In genomic region chr3:88366830-88367428, GRCm38 (mm10) we compare ENCODE assay signal across 9 mouse cellular contexts. TPM values are rescaled to one million over a fixed set of nuclear protein-coding genes. Genes with fewer than 3 reads are reported as not detected.
DNase-seq lines count a peak whose midpoint lies in the region; ATAC-seq and TF ChIP-seq lines count a peak whose summit lies in the region.
"Not testable (repeated sequence)": the region's sequence is repeated elsewhere in the genome, so short reads cannot be mapped to it uniquely, and the experiment has no call there.
"Had no signal": no experiment of that assay in that cellular context is flagged by ENCODE, and none has a peak within 500 bp of the region (broad histone marks: within the 10 kb centered on the region; RNA-seq: fewer than 3 reads in every experiment).

No protein-coding gene starts in this region.

- H3K4me2 ChIP-seq in forebrain, embryonic 12.5 days: peak overlapping the region; percentile 44
- not testable (repeated sequence) for H3K4me2 ChIP-seq in heart, postnatal 0 days (ENCODE audit: low read depth, low read length)
- H3K4me2 ChIP-seq in kidney, embryonic 16.5 days (replicated peaks; ENCODE audit: low read depth, low read length): peak overlapping the region; percentile 44
- H3K4me2 ChIP-seq in limb, embryonic 14.5 days (replicated peaks; ENCODE audit: low read depth, low read length, severe bottlenecking): peak overlapping the region; percentile 37

- H3K9ac ChIP-seq in forebrain, embryonic 12.5 days; heart, postnatal 0 days (replicated peaks; ENCODE audit: low read depth, low read length); kidney, embryonic 16.5 days (replicated peaks; ENCODE audit: low read length); limb, embryonic 14.5 days (ENCODE audit: low read depth, low read length, severe bottlenecking): not testable (repeated sequence)

- not testable (repeated sequence) for H3K9me3 ChIP-seq in forebrain, embryonic 12.5 days; heart, postnatal 0 days (replicated peaks; ENCODE audit: control insufficient read depth, low read length); kidney, embryonic 16.5 days (ENCODE audit: low read length); limb, embryonic 14.5 days (ENCODE audit: control insufficient read depth, low read length)

- 2% methylated on average over 21 of the region's 22 CpGs for WGBS in forebrain, embryonic 12.5 days
- WGBS in heart, postnatal 0 days: 6% methylated on average over 16 of the region's 22 CpGs
- 3% methylated on average over 16 of the region's 22 CpGs for WGBS in kidney, embryonic 16.5 days
- WGBS in limb, embryonic 14.5 days: 3% methylated on average over 15 of the region's 22 CpGs
- 7% methylated on average over 22 of the region's 22 CpGs for WGBS in thymus, adult 2 months

- TF ChIP-seq EP300 in heart, postnatal 0 days (IDR thresholded peaks at IDR 0.05; ENCODE audit: low read depth): not testable (repeated sequence)

- not testable (repeated sequence) for H3K4me1 ChIP-seq in forebrain, embryonic 12.5 days; heart, postnatal 0 days (ENCODE audit: control insufficient read depth, insufficient read depth); limb, embryonic 14.5 days (ENCODE audit: control insufficient read depth, insufficient read depth, low read length)
- peaks cover 10% of the 10 kb centered on the region; the same call in 1 of the 2 replicates for H3K4me1 ChIP-seq in kidney, embryonic 16.5 days (ENCODE audit: insufficient read depth, low read length)
- H3K4me1 ChIP-seq in thymus, adult 2 months (replicated peaks; ENCODE audit: control insufficient read depth, insufficient read depth, low read length): peaks cover 12% of the 10 kb centered on the region

- H3K27me3 ChIP-seq in forebrain, embryonic 12.5 days: peaks cover 23% of the 10 kb centered on the region
- peaks cover 10% of the 10 kb centered on the region for H3K27me3 ChIP-seq in heart, postnatal 0 days (ENCODE audit: control insufficient read depth, insufficient read depth, low read length)
- H3K27me3 ChIP-seq in kidney, embryonic 16.5 days (ENCODE audit: insufficient read depth, low read length); thymus, adult 2 months (ENCODE audit: control insufficient read depth, insufficient read depth, low read length): not testable (repeated sequence)
- H3K27me3 ChIP-seq in limb, embryonic 14.5 days (ENCODE audit: control insufficient read depth, insufficient read depth, low read length): peaks cover 16% of the 10 kb centered on the region

- DNase-seq in adrenal gland, postnatal 10 days: peak; percentile 71
- DNase-seq in heart, postnatal 0 days (ENCODE audit: low spot score); limb, embryonic 14.5 days (ENCODE audit: low spot score): not testable (repeated sequence)
- peak; percentile 55 for DNase-seq in retina, postnatal 1 day
- DNase-seq in thymus, adult 2 months: peak; percentile 78

- not testable (repeated sequence) for H3K36me3 ChIP-seq in forebrain, embryonic 12.5 days (replicated peaks); heart, postnatal 0 days (replicated peaks; ENCODE audit: control insufficient read depth, insufficient read depth, low read length); kidney, embryonic 16.5 days (ENCODE audit: insufficient read depth, low read length); limb, embryonic 14.5 days (ENCODE audit: control insufficient read depth, insufficient read depth, low read length); thymus, adult 2 months (ENCODE audit: control insufficient read depth, insufficient read depth, low read length)

- TF ChIP-seq CTCF in heart, postnatal 0 days (IDR thresholded peaks at IDR 0.05; ENCODE audit: low read depth); thymus, adult 2 months (IDR thresholded peaks at IDR 0.05; ENCODE audit: borderline replicate concordance, control insufficient read depth, extremely low read depth, insufficient read depth, low read length, poor library complexity): not testable (repeated sequence)

- TF ChIP-seq POLR2A in limb, embryonic 14.5 days (IDR thresholded peaks at IDR 0.05; ENCODE audit: borderline replicate concordance, extremely low read depth, insufficient read depth, insufficient read length): not testable (repeated sequence)
- 0 out of 2 replicates have a peak, but pooled peaks have one; percentile 22 for TF ChIP-seq POLR2A in thymus, adult 2 months (IDR thresholded peaks at IDR 0.05; ENCODE audit: control insufficient read depth, extremely low read depth, insufficient read depth, low read length, poor library complexity)

- ATAC-seq in forebrain, embryonic 12.5 days (ENCODE audit: low FRiP score): peak; percentile 84
- ATAC-seq in heart, postnatal 0 days (ENCODE audit: insufficient read depth, low read depth): peak; percentile 42; the same call in 1 of the 2 replicates
- ATAC-seq in kidney, embryonic 16.5 days (ENCODE audit: low FRiP score, low TSS enrichment): peak; percentile 81
- peak; percentile 81 for ATAC-seq in limb, embryonic 14.5 days (ENCODE audit: low FRiP score, low read depth)
- ATAC-seq in megakaryocyte progenitor cell, adult 5-6 weeks (replicated peaks; ENCODE audit: poor library complexity): peak; percentile 78

- H3K4me3 ChIP-seq in forebrain, embryonic 12.5 days (replicated peaks): peak overlapping the region; percentile 25
- H3K4me3 ChIP-seq in heart, postnatal 0 days (ENCODE audit: low read depth, low read length): 0 out of 2 replicates have a peak overlapping the region, but pooled peaks have one; percentile 11
- H3K4me3 ChIP-seq in kidney, embryonic 16.5 days (ENCODE audit: low read length): 0 out of 2 replicates have a peak overlapping the region, but pooled peaks have one; percentile 21
- H3K4me3 ChIP-seq in limb, embryonic 14.5 days (replicated peaks; ENCODE audit: low read length): 0 out of 2 replicates have a peak overlapping the region, but pooled peaks have one; percentile 11
- H3K4me3 ChIP-seq in thymus, adult 2 months (ENCODE audit: control insufficient read depth, insufficient read depth, low read length): peak overlapping the region; percentile 52

- H3K27ac ChIP-seq in forebrain, embryonic 12.5 days: peak overlapping the region; percentile 67
- H3K27ac ChIP-seq in heart, postnatal 0 days (ENCODE audit: low read depth); kidney, embryonic 16.5 days (ENCODE audit: low read length); limb, embryonic 14.5 days (replicated peaks; ENCODE audit: low read depth, low read length): not testable (repeated sequence)
- peak overlapping the region; percentile 76; the same call in 1 of the 2 replicates for H3K27ac ChIP-seq in thymus, adult 2 months (ENCODE audit: control insufficient read depth, insufficient read depth, low read length)

RNA-seq across cellular contexts. Expression of gene Paqr6, which starts 2.5 kb away (rescaled TPM):
- total RNA-seq in adrenal gland, postnatal 10 days (2021): 1 to 10 TPM; 2.7 to 4.2 TPM
- 1.0 and 1.6 TPM in 2 replicates for polyA plus RNA-seq in forebrain, embryonic 12.5 days (2016; fragmentation: Nextera tagmentation; extraction: Ambion mirVana)
- total RNA-seq in heart, postnatal 0 days (2014; rRNA removed; ENCODE audit: low replicate concordance): not detected in 2 replicates
- 1.2 and 1.7 TPM in 2 replicates for polyA plus RNA-seq in heart, postnatal 0 days (2015; fragmentation: Nextera tagmentation; extraction: Ambion mirVana)
- polyA plus RNA-seq in kidney, embryonic 16.5 days (2015; fragmentation: Nextera tagmentation; extraction: Ambion mirVana): 19.1 and 22.1 TPM in 2 replicates
- 15.9 and 17.2 TPM in 2 replicates for polyA plus RNA-seq in limb, embryonic 14.5 days (2012; rRNA removed)
- polyA plus RNA-seq in limb, embryonic 14.5 days (2014; fragmentation: Nextera tagmentation; extraction: Ambion mirVana): 13.9 and 15.1 TPM in 2 replicates
- 0.15 TPM in 1 of 2 replicates, not detected in the other for total RNA-seq in megakaryocyte progenitor cell, adult 5-6 weeks (2015)
- not detected in 2 replicates for total RNA-seq in megakaryocyte progenitor cell, adult 5-6 weeks (2017)
- polyA plus RNA-seq in thymus, adult 2 months (2012; rRNA removed): 1.2 and 2.0 TPM in 2 replicates

RNA-seq across cellular contexts. Expression of gene Bglap3, which starts 5.6 kb away (rescaled TPM):
- total RNA-seq in adrenal gland, postnatal 10 days (2021): 10 to 100 TPM in 1 of 2 experiments, under 1 TPM in 1; 0.67 to 16.9 TPM
- polyA plus RNA-seq in forebrain, embryonic 12.5 days (2016; fragmentation: Nextera tagmentation; extraction: Ambion mirVana): 0.18 TPM in 1 of 2 replicates, not detected in the other
- not detected in 2 replicates for total RNA-seq in heart, postnatal 0 days (2014; rRNA removed; ENCODE audit: low replicate concordance)
- polyA plus RNA-seq in heart, postnatal 0 days (2015; fragmentation: Nextera tagmentation; extraction: Ambion mirVana): not detected in 2 replicates
- 0.22 and 0.71 TPM in 2 replicates for polyA plus RNA-seq in kidney, embryonic 16.5 days (2015; fragmentation: Nextera tagmentation; extraction: Ambion mirVana)
- polyA plus RNA-seq in limb, embryonic 14.5 days (2012; rRNA removed): 2.0 and 2.2 TPM in 2 replicates
- 1.7 and 2.5 TPM in 2 replicates for polyA plus RNA-seq in limb, embryonic 14.5 days (2014; fragmentation: Nextera tagmentation; extraction: Ambion mirVana)
- total RNA-seq in megakaryocyte progenitor cell, adult 5-6 weeks (2015): not detected in 2 replicates
- total RNA-seq in megakaryocyte progenitor cell, adult 5-6 weeks (2017): not detected in 2 replicates
- 1.2 and 2.6 TPM in 2 replicates for polyA plus RNA-seq in thymus, adult 2 months (2012; rRNA removed)
- total RNA-seq: gastrocnemius, adult 8-10 months had no signal

RNA-seq across cellular contexts. Expression of gene Bglap2, which starts 11.6 kb away (rescaled TPM):
- total RNA-seq in adrenal gland, postnatal 10 days (2021): 10 to 100 TPM in 1 of 2 experiments, not detected in 1; 24.0 TPM
- polyA plus RNA-seq in forebrain, embryonic 12.5 days (2016; fragmentation: Nextera tagmentation; extraction: Ambion mirVana): not detected in 2 replicates
- not detected in 2 replicates for total RNA-seq in heart, postnatal 0 days (2014; rRNA removed; ENCODE audit: low replicate concordance)
- polyA plus RNA-seq in heart, postnatal 0 days (2015; fragmentation: Nextera tagmentation; extraction: Ambion mirVana): not detected in 2 replicates
- polyA plus RNA-seq in kidney, embryonic 16.5 days (2015; fragmentation: Nextera tagmentation; extraction: Ambion mirVana): not detected in 2 replicates
- 0.52 and 0.60 TPM in 2 replicates for polyA plus RNA-seq in limb, embryonic 14.5 days (2012; rRNA removed)
- 0.77 and 1.9 TPM in 2 replicates for polyA plus RNA-seq in limb, embryonic 14.5 days (2014; fragmentation: Nextera tagmentation; extraction: Ambion mirVana)
- total RNA-seq in megakaryocyte progenitor cell, adult 5-6 weeks (2015): not detected in 2 replicates
- not detected in 2 replicates for total RNA-seq in megakaryocyte progenitor cell, adult 5-6 weeks (2017)
- 2.2 and 3.8 TPM in 2 replicates for polyA plus RNA-seq in thymus, adult 2 months (2012; rRNA removed)
- total RNA-seq: gastrocnemius, adult 8-10 months had no signal

RNA-seq across cellular contexts. Expression of gene Bglap, which starts 17.3 kb away (rescaled TPM):
- 100 to 1,000 TPM in 1 of 2 experiments, 1 to 10 TPM in 1; 1.6 to 106 TPM for total RNA-seq in adrenal gland, postnatal 10 days (2021)
- polyA plus RNA-seq in forebrain, embryonic 12.5 days (2016; fragmentation: Nextera tagmentation; extraction: Ambion mirVana): not detected in 2 replicates
- total RNA-seq in heart, postnatal 0 days (2014; rRNA removed; ENCODE audit: low replicate concordance): not detected in 2 replicates
- not detected in 2 replicates for polyA plus RNA-seq in heart, postnatal 0 days (2015; fragmentation: Nextera tagmentation; extraction: Ambion mirVana)
- polyA plus RNA-seq in kidney, embryonic 16.5 days (2015; fragmentation: Nextera tagmentation; extraction: Ambion mirVana): 0.56 TPM in 1 of 2 replicates, not detected in the other
- polyA plus RNA-seq in limb, embryonic 14.5 days (2012; rRNA removed): 0.94 and 1.00 TPM in 2 replicates
- 1.7 and 3.1 TPM in 2 replicates for polyA plus RNA-seq in limb, embryonic 14.5 days (2014; fragmentation: Nextera tagmentation; extraction: Ambion mirVana)
- total RNA-seq in megakaryocyte progenitor cell, adult 5-6 weeks (2015): not detected in 2 replicates
- not detected in 2 replicates for total RNA-seq in megakaryocyte progenitor cell, adult 5-6 weeks (2017)
- 1.5 and 2.7 TPM in 2 replicates for polyA plus RNA-seq in thymus, adult 2 months (2012; rRNA removed)
- total RNA-seq: gastrocnemius, adult 8-10 months had no signal

RNA-seq across cellular contexts. Expression of gene Smg5, which starts 30.9 kb away (rescaled TPM):
- 10 to 100 TPM; 42.8 to 55.9 TPM for total RNA-seq in adrenal gland, postnatal 10 days (2021)
- 80.0 and 81.2 TPM in 2 replicates for polyA plus RNA-seq in forebrain, embryonic 12.5 days (2016; fragmentation: Nextera tagmentation; extraction: Ambion mirVana)
- 54.3 and 60.8 TPM in 2 replicates for total RNA-seq in heart, postnatal 0 days (2014; rRNA removed; ENCODE audit: low replicate concordance)
- polyA plus RNA-seq in heart, postnatal 0 days (2015; fragmentation: Nextera tagmentation; extraction: Ambion mirVana): 25.1 TPM in 2 replicates
- polyA plus RNA-seq in kidney, embryonic 16.5 days (2015; fragmentation: Nextera tagmentation; extraction: Ambion mirVana): 54.7 and 61.8 TPM in 2 replicates
- 83.3 and 88.1 TPM in 2 replicates for polyA plus RNA-seq in limb, embryonic 14.5 days (2012; rRNA removed)
- 33.8 and 40.1 TPM in 2 replicates for polyA plus RNA-seq in limb, embryonic 14.5 days (2014; fragmentation: Nextera tagmentation; extraction: Ambion mirVana)
- 31.3 and 31.6 TPM in 2 replicates for total RNA-seq in megakaryocyte progenitor cell, adult 5-6 weeks (2015)
- total RNA-seq in megakaryocyte progenitor cell, adult 5-6 weeks (2017): 59.8 and 62.6 TPM in 2 replicates
- polyA plus RNA-seq in thymus, adult 2 months (2012; rRNA removed): 151 and 159 TPM in 2 replicates
